Mouse (Mus musculus): ENCODE measurements around the gene Spaca3. TPM values are rescaled to one million over a fixed set of nuclear protein-coding genes. Genes with fewer than 3 reads are reported as not detected.

Spaca3 gene
- total and polyA plus RNA-seq, 3 experiments, result not detected

GRCm38 (mm10) chr11:80882229-80882810 is 24.2 kb downstream of the Spaca3 start:
- dilution Hi-C loops (cut with MboI; ENCODE audit: extremely low pct_ligation_motif_present, extremely low pct_unique_long_range_greater_than_20kb, low sequenced_read_pairs), result no loop called here
- no peaks in the 10 kb centered on the region for H3K36me3 ChIP-seq (replicated peaks in 1 of 2; ENCODE audit: control insufficient read depth in 1 of 2, insufficient read depth in 1 of 2, low read length in 1 of 2)

DNA sequence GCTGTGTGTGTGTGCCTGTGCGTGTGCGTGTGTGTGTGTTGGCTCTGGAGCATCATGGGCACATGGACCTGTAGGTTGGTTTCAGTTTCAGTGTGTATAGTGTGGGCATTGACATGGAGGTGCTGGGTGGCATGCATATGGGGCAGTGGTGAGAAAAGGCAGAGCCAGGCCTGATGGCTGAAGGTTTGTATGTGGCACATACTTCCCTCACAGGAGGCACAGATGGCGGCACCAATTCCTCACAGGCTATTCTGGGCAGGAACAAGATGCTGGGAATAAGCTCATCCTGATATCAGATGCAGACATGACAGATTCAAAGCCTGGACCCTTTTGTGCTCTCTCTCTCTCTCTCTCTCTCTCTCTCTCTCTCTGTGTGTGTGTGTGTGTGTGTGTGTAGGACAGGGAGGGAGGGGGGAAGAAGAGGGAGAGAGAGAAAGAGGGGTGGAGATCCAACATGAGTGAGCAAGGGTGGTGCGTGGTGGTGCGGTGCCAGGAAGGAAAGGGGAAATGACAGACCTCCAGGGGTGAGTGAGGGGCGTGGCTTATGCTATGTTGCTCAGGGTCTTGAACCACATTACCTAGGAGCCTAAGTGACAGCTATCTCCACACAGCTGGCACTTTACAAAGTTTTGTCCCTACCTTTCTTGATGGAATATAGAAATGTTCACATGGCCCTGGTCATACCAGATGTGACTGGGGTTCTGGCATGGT is 26.5 kb downstream of the Spaca3 start:
- peaks cover 92% of the 10 kb centered on the region for H3K27me3 ChIP-seq (replicated peaks)
- dilution Hi-C loops (cut with MboI; ENCODE audit: extremely low pct_ligation_motif_present, extremely low pct_unique_long_range_greater_than_20kb, low sequenced_read_pairs), result no loop called here
- no peaks in the 10 kb centered on the region for H3K79me2 ChIP-seq (replicated peaks; ENCODE audit: control insufficient read depth, extremely low read depth, insufficient read depth, poor library complexity, severe bottlenecking)
- no peak overlapping the region for H3K27ac ChIP-seq (ENCODE audit: insufficient read depth, low read depth)
- no peak for TF ChIP-seq ZKSCAN1 (IDR thresholded peaks at IDR 0.05; ENCODE audit: borderline replicate concordance, low read depth, low read length)
- no peak for TF ChIP-seq JUN (IDR thresholded peaks at IDR 0.05; ENCODE audit: insufficient read depth, low read depth, low read length)
- no peak for TF ChIP-seq JUND (conservative IDR thresholded peaks at IDR 0.05; ENCODE audit: low read depth, low read length)
- DNase-seq (ENCODE audit: extremely low read depth), result no peak
- H3K4me1 ChIP-seq (ENCODE audit: control insufficient read depth in 1 of 2, insufficient read depth in 2 of 2), result 0 out of 4 replicates have a peak, but pooled peaks cover 0 to 3% of the 10 kb centered on the region in 2 experiments
- H3K4me2 ChIP-seq (ENCODE audit: insufficient read depth, low read depth, poor library complexity, severe bottlenecking), result no peak overlapping the region
- no peaks in the 10 kb centered on the region for H3K36me3 ChIP-seq (replicated peaks in 1 of 2; ENCODE audit: control insufficient read depth in 1 of 2, insufficient read depth in 1 of 2, low read length in 1 of 2)
- no peak overlapping the region for H3K9ac ChIP-seq (ENCODE audit: insufficient read depth, low read depth)
- H3K4me3 ChIP-seq (replicated peaks in 1 of 3; ENCODE audit: low read depth in 2 of 3, low read length in 2 of 3, poor library complexity in 1 of 3), result no peak overlapping the region
- in situ Hi-C loops (cut with MboI; ENCODE audit: low pct_ligation_motif_present, low pct_unique_long_range_greater_than_20kb, low sequenced_read_pairs), result no loop called here
- no peaks in the 10 kb centered on the region for H3K9me3 ChIP-seq (replicated peaks; ENCODE audit: low read length)

More at GRCm38 (mm10) chr11:80882229-80882810, 24.2 kb downstream of the Spaca3 start:
- Histone ChIP-seq H3K4me1 (ENCODE audit: control insufficient read depth in 1 of 2, insufficient read depth in 2 of 2) (0 out of 4 replicates have a peak, but pooled peaks cover 0 to 3% of the 10 kb centered on the region in 2 experiments), H3K4me2 (ENCODE audit: insufficient read depth, low read depth, poor library complexity, severe bottlenecking) (no peak overlapping the region), H3K9ac (ENCODE audit: insufficient read depth, low read depth) (no peak overlapping the region), H3K9me3 (replicated peaks; ENCODE audit: low read length) (no peaks in the 10 kb centered on the region), H3K79me2 (replicated peaks; ENCODE audit: control insufficient read depth, extremely low read depth, insufficient read depth, poor library complexity, severe bottlenecking) (no peaks in the 10 kb centered on the region), H3K4me3 (replicated peaks in 1 of 3; ENCODE audit: low read depth in 2 of 3, low read length in 2 of 3, poor library complexity in 1 of 3) (no peak overlapping the region), H3K27me3 (replicated peaks) (peaks cover 92% of the 10 kb centered on the region), H3K27ac (ENCODE audit: insufficient read depth, low read depth) (no peak overlapping the region)
- DNase-seq (ENCODE audit: extremely low read depth), result no peak
- in situ Hi-C loops (cut with MboI; ENCODE audit: low pct_ligation_motif_present, low pct_unique_long_range_greater_than_20kb, low sequenced_read_pairs), result no loop called here
- no peak for TF ChIP-seq TBP (conservative IDR thresholded peaks at IDR 0.05; ENCODE audit: low read depth, low read length)
- TF ChIP-seq MAFK (IDR thresholded peaks at IDR 0.05; ENCODE audit: insufficient replicate concordance, low read length), result no peak
- no peak for TF ChIP-seq MEF2A (IDR thresholded peaks at IDR 0.05; ENCODE audit: borderline replicate concordance, low read depth, low read length)
- TF ChIP-seq JUND (conservative IDR thresholded peaks at IDR 0.05; ENCODE audit: low read depth, low read length), result no peak
- no peak for TF ChIP-seq HCFC1 (IDR thresholded peaks at IDR 0.05; ENCODE audit: low read depth, low read length)
- no peak for TF ChIP-seq SIN3A (IDR thresholded peaks at IDR 0.05; ENCODE audit: low read length)
- TF ChIP-seq POLR2A (IDR thresholded peaks at IDR 0.05; ENCODE audit: low read depth, low read length), result no peak
- TF ChIP-seq IRF4 (IDR thresholded peaks at IDR 0.05; ENCODE audit: low read depth, low read length), result no peak
- TF ChIP-seq ZC3H11A (IDR thresholded peaks at IDR 0.05; ENCODE audit: low read depth, low read length), result no peak
- TF ChIP-seq ZKSCAN1 (IDR thresholded peaks at IDR 0.05; ENCODE audit: borderline replicate concordance, low read depth, low read length), result no peak
- no peak for TF ChIP-seq RAD21 (IDR thresholded peaks at IDR 0.05; ENCODE audit: low read depth, low read length)
- no peak for TF ChIP-seq KAT2A (IDR thresholded peaks at IDR 0.05; ENCODE audit: insufficient replicate concordance, low read length)
- no peak for TF ChIP-seq PAX5 (IDR thresholded peaks at IDR 0.05; ENCODE audit: low read length)
- no peak for TF ChIP-seq ZNF384 (IDR thresholded peaks at IDR 0.05; ENCODE audit: low read depth, low read length)
- no peak for TF ChIP-seq E2F4 (IDR thresholded peaks at IDR 0.05; ENCODE audit: insufficient replicate concordance, low read depth, low read length)
- no peak for TF ChIP-seq SMC3 (IDR thresholded peaks at IDR 0.05; ENCODE audit: low read depth, low read length)
- no peak for TF ChIP-seq ETS1 (conservative IDR thresholded peaks at IDR 0.05; ENCODE audit: low read depth, low read length)
- no peak for TF ChIP-seq JUN (IDR thresholded peaks at IDR 0.05; ENCODE audit: insufficient read depth, low read depth, low read length)
- TF ChIP-seq MAX (IDR thresholded peaks at IDR 0.05; ENCODE audit: low read length), result no peak

Data from CH12.LX (cell line).